In the genomic region with DNA sequence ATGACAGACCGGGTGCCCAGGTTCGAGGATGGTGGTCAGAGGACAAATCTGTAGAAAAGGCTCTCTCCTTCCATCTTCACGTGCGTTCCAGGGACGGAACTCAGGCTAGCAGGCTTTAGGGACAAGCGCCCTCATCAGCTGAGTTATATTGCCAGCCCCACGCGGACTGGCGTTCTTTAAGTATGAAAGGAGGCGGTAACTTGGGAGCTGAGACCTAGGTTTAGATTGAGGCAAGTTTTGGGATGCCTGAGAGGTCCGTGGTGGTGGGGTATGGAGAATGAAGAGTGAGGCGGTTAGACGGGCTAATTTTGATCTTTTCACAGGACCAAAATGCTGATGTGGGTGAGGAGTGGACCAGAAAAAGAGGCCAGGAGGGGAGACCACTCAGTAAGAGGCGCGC, we compare ENCODE assay signal across 8 mouse cellular contexts. TPM values are rescaled to one million over a fixed set of nuclear protein-coding genes. Genes with fewer than 3 reads are reported as not detected.
DNase-seq lines count a peak whose midpoint lies in the region; ATAC-seq lines count a peak whose summit lies in the region.

No protein-coding gene starts in this region.

- no peaks in the 10 kb centered on the region for H3K9me3 ChIP-seq in heart, embryonic 13.5 days
- no peaks in the 10 kb centered on the region for H3K9me3 ChIP-seq in hindbrain, embryonic 11.5 days (ENCODE audit: control insufficient read depth, low read length)
- no peaks in the 10 kb centered on the region for H3K9me3 ChIP-seq in midbrain, embryonic 15.5 days

- peak overlapping the region; percentile 88 for H3K4me2 ChIP-seq in heart, embryonic 13.5 days
- H3K4me2 ChIP-seq in hindbrain, embryonic 11.5 days (replicated peaks; ENCODE audit: low read depth, low read length), result peak overlapping the region; percentile 59
- peak overlapping the region; percentile 66 for H3K4me2 ChIP-seq in midbrain, embryonic 15.5 days

- H3K27me3 ChIP-seq in heart, embryonic 13.5 days (replicated peaks), result peaks cover 58% of the 10 kb centered on the region
- H3K27me3 ChIP-seq in hindbrain, embryonic 11.5 days (ENCODE audit: control insufficient read depth, insufficient read depth, low read length), result peaks cover 31% of the 10 kb centered on the region
- peaks cover 30% of the 10 kb centered on the region for H3K27me3 ChIP-seq in midbrain, embryonic 15.5 days (replicated peaks)

- no peak overlapping the region for H3K27ac ChIP-seq in heart, embryonic 13.5 days (replicated peaks)
- H3K27ac ChIP-seq in hindbrain, embryonic 11.5 days (ENCODE audit: low read depth, low read length), result no peak overlapping the region
- no peak overlapping the region for H3K27ac ChIP-seq in midbrain, embryonic 15.5 days

- no peaks in the 10 kb centered on the region for H3K36me3 ChIP-seq in heart, embryonic 13.5 days
- no peaks in the 10 kb centered on the region for H3K36me3 ChIP-seq in hindbrain, embryonic 11.5 days (ENCODE audit: control insufficient read depth, insufficient read depth, low read length)
- H3K36me3 ChIP-seq in midbrain, embryonic 15.5 days (replicated peaks), result no peaks in the 10 kb centered on the region

- H3K4me1 ChIP-seq in heart, embryonic 13.5 days, result peaks cover 24% of the 10 kb centered on the region
- peaks cover 4% of the 10 kb centered on the region; the same call in 1 of the 2 replicates for H3K4me1 ChIP-seq in hindbrain, embryonic 11.5 days (replicated peaks; ENCODE audit: control insufficient read depth, insufficient read depth, low read length)
- H3K4me1 ChIP-seq in midbrain, embryonic 15.5 days, result peaks cover 23% of the 10 kb centered on the region

- DNase-seq in heart, adult 11 months, result no peak
- DNase-seq in MN1 (ENCODE audit: low spot score), result peak; percentile 21
- peak; percentile 38 for DNase-seq in hindbrain, embryonic 11.5 days (ENCODE audit: low spot score)
- DNase-seq in left cerebral cortex, adult 18-20 months (ENCODE audit: low spot score in 2 of 2), result no peak
- no peak for DNase-seq in adrenal gland, postnatal 14 days
- no peak for DNase-seq in ovary, postnatal 36 days (ENCODE audit: low spot score)

- peak overlapping the region; percentile 62 for H3K4me3 ChIP-seq in heart, embryonic 13.5 days
- H3K4me3 ChIP-seq in hindbrain, embryonic 11.5 days (ENCODE audit: low read depth, low read length), result peak overlapping the region; percentile 39
- H3K4me3 ChIP-seq in midbrain, embryonic 15.5 days, result peak overlapping the region; percentile 44

- no peak for ATAC-seq in heart, embryonic 13.5 days (ENCODE audit: extremely low read depth, insufficient number of reproducible peaks, low FRiP score, low TSS enrichment)
- no peak for ATAC-seq in hindbrain, embryonic 11.5 days (ENCODE audit: low FRiP score)
- no peak; the same call in 1 of the 2 replicates for ATAC-seq in midbrain, embryonic 15.5 days (replicated peaks)

- peak overlapping the region; percentile 74 for H3K9ac ChIP-seq in heart, embryonic 13.5 days
- H3K9ac ChIP-seq in hindbrain, embryonic 11.5 days (ENCODE audit: low read depth, low read length), result no peak overlapping the region
- H3K9ac ChIP-seq in midbrain, embryonic 15.5 days, result peak overlapping the region; percentile 32; the same call in 1 of the 2 replicates

- WGBS in heart, embryonic 13.5 days, result 6% methylated on average over 15 of the region's 15 CpGs
- WGBS in hindbrain, embryonic 11.5 days, result 6% methylated on average over 15 of the region's 15 CpGs
- WGBS in midbrain, embryonic 15.5 days, result 4% methylated on average over 15 of the region's 15 CpGs

RNA-seq across cellular contexts. Expression of a gene that starts 4.2 kb away (rescaled TPM):
- polyA plus RNA-seq in heart, embryonic 13.5 days (2015; fragmentation: Nextera tagmentation; extraction: Ambion mirVana), result 1.8 and 2.4 TPM in 2 replicates
- 2.5 and 2.6 TPM in 2 replicates for polyA plus RNA-seq in hindbrain, embryonic 11.5 days (2014; fragmentation: Nextera tagmentation; extraction: Ambion mirVana)
- polyA plus RNA-seq in midbrain, embryonic 15.5 days (2015; fragmentation: Nextera tagmentation; extraction: Ambion mirVana), result 1.5 and 1.6 TPM in 2 replicates
- 1 to 10 TPM; 2.9 to 3.1 TPM for total RNA-seq in left cerebral cortex, adult 18-20 months (2021)
- total RNA-seq in adrenal gland, postnatal 14 days (2021), result 2.8 and 9.7 TPM in 2 replicates

RNA-seq across cellular contexts. Expression of a gene that starts 25.4 kb away (rescaled TPM):
- 35.2 and 39.7 TPM in 2 replicates for polyA plus RNA-seq in heart, embryonic 13.5 days (2015; fragmentation: Nextera tagmentation; extraction: Ambion mirVana)
- 21.8 and 21.9 TPM in 2 replicates for polyA plus RNA-seq in hindbrain, embryonic 11.5 days (2014; fragmentation: Nextera tagmentation; extraction: Ambion mirVana)
- 9.6 and 10.5 TPM in 2 replicates for polyA plus RNA-seq in midbrain, embryonic 15.5 days (2015; fragmentation: Nextera tagmentation; extraction: Ambion mirVana)
- total RNA-seq in left cerebral cortex, adult 18-20 months (2021), result 10 to 100 TPM in 1 of 2 experiments, 1 to 10 TPM in 1; 9.5 to 10.2 TPM
- total RNA-seq in adrenal gland, postnatal 14 days (2021), result 38.5 and 45.1 TPM in 2 replicates

RNA-seq across cellular contexts. Expression of a gene that starts 26.4 kb away (rescaled TPM):
- polyA plus RNA-seq in heart, embryonic 13.5 days (2015; fragmentation: Nextera tagmentation; extraction: Ambion mirVana), result 25.5 and 26.4 TPM in 2 replicates
- 23.5 and 23.9 TPM in 2 replicates for polyA plus RNA-seq in hindbrain, embryonic 11.5 days (2014; fragmentation: Nextera tagmentation; extraction: Ambion mirVana)
- polyA plus RNA-seq in midbrain, embryonic 15.5 days (2015; fragmentation: Nextera tagmentation; extraction: Ambion mirVana), result 22.7 and 23.1 TPM in 2 replicates
- total RNA-seq in left cerebral cortex, adult 18-20 months (2021), result 10 to 100 TPM; 24.1 to 26.7 TPM
- total RNA-seq in adrenal gland, postnatal 14 days (2021), result 54.2 and 56.4 TPM in 2 replicates

RNA-seq across cellular contexts. Expression of a gene that starts 46.8 kb away (rescaled TPM):
- polyA plus RNA-seq in heart, embryonic 13.5 days (2015; fragmentation: Nextera tagmentation; extraction: Ambion mirVana), result 1.6 and 4.0 TPM in 2 replicates
- polyA plus RNA-seq in hindbrain, embryonic 11.5 days (2014; fragmentation: Nextera tagmentation; extraction: Ambion mirVana), result 0.36 and 0.82 TPM in 2 replicates
- polyA plus RNA-seq in midbrain, embryonic 15.5 days (2015; fragmentation: Nextera tagmentation; extraction: Ambion mirVana), result 2.2 TPM in 2 replicates
- total RNA-seq in left cerebral cortex, adult 18-20 months (2021), result under 1 TPM in 1 of 2 experiments, not detected in 1; 0.84 TPM
- total RNA-seq in adrenal gland, postnatal 14 days (2021), result 181 and 603 TPM in 2 replicates

Comparison
In these comparisons a context has a peak if more than half of its experiments do, and no peak if none do; other contexts are left out.
1. DNase-seq: peak in MN1 (single experiment) and hindbrain, embryonic 11.5 days (single experiment); none in heart, adult 11 months (single experiment), left cerebral cortex, adult 18-20 months (0 of 2), adrenal gland, postnatal 14 days (single experiment) and ovary, postnatal 36 days (single experiment).
2. Peak in every context shown above with its lines, with median percentiles within 50 percentile points of each other: H3K4me2 ChIP-seq and H3K4me3 ChIP-seq.